Mouse (Mus musculus) midbrain, postnatal 0 days (tissue): ENCODE results near the gene Hnf4a. TPM values are rescaled to one million over a fixed set of nuclear protein-coding genes. Genes with fewer than 3 reads are reported as not detected.

ENCODE experiments used
- ATAC-seq: fragments of 200-750 bp; cut with Nextera tagmentation; 2 replicates; pipeline ENCODE4 v1.8.0; 2017; ENCODE audit warnings: moderate number of reproducible peaks, mild to moderate bottlenecking, moderate TSS enrichment, moderate library complexity; ENCODE audit not compliant: low FRiP score
- DNase-seq: peaks from one replicate; pipeline ENCODE4 v3.0.0-alpha.2; 2015; ENCODE audit warnings: low spot score
- H3K27ac ChIP-seq: fragments of 300-500 bp; sonication (generic); 2 replicates; pipeline ENCODE4 v1.5.1; 2014; ENCODE audit warnings: low read depth, mild to moderate bottlenecking, low read length, mixed read lengths
- H3K27me3 ChIP-seq: fragments of 300-500 bp; sonication (generic); 2 replicates; pipeline ENCODE4 v1.6.1; 2014; ENCODE audit warnings: low read length, control low read depth, mixed read lengths; ENCODE audit not compliant: insufficient read depth
- H3K36me3 ChIP-seq: fragments of 300-500 bp; sonication (generic); 2 replicates; pipeline ENCODE4 v1.6.1; 2014; ENCODE audit warnings: low read length, control low read depth, mixed read lengths; ENCODE audit not compliant: insufficient read depth
- H3K4me1 ChIP-seq: fragments of 300-500 bp; sonication (generic); 2 replicates; pipeline ENCODE4 v1.6.1; 2014; ENCODE audit warnings: mild to moderate bottlenecking, control low read depth, antibody characterized with exemption, low read length, mixed read lengths; ENCODE audit not compliant: insufficient read depth
- H3K4me2 ChIP-seq: fragments of 300-500 bp; sonication (generic); 2 replicates; pipeline ENCODE4 v1.6.1; 2014; ENCODE audit warnings: low read depth, mild to moderate bottlenecking, low read length, mixed read lengths; ENCODE audit not compliant: poor library complexity, severe bottlenecking
- H3K4me3 ChIP-seq: fragments of 300-500 bp; sonication (generic); 2 replicates; pipeline ENCODE4 v1.5.1; 2014; ENCODE audit warnings: low read depth, mild to moderate bottlenecking, low read length, moderate library complexity
- H3K9ac ChIP-seq: fragments of 300-500 bp; sonication (generic); replicated peaks from 2 replicates; pipeline ENCODE4 v1.6.1; 2014; ENCODE audit warnings: mild to moderate bottlenecking, low read length, moderate library complexity, mixed read lengths; ENCODE audit not compliant: poor library complexity, severe bottlenecking
- H3K9me3 ChIP-seq: fragments of 300-500 bp; sonication (generic); 2 replicates; pipeline ENCODE4 v1.6.1; 2016; ENCODE audit warnings: low read length, control low read depth
- CTCF ChIP-seq: IDR thresholded peaks from 2 replicates; pipeline ENCODE4 v1.5.1; 2016; ENCODE audit warnings: antibody characterized with exemption, mild to moderate bottlenecking
- WGBS: fragments of 180-500 bp; shearing (Covaris S2); extraction: QIAGEN DNeasy Blood & Tissue Kit; methylation state at CpG from one replicate; pipeline ENCODE4 v1.1.7; 2014; 5-methylcytosine and 5-hydroxymethylcytosine counted together
- polyA plus RNA-seq: library from polyadenylated mRNA; unstranded; fragments of >200 nt; fragmentation: Nextera tagmentation; extraction: Ambion mirVana; gene quantifications from 2 replicates; pipeline ENCODE4 v1.2.1, GENCODE M21; 2015
- total RNA-seq: library from RNA; depleted of rRNA; stranded (reverse); fragments of >200 nt; gene quantifications from 2 replicates; pipeline ENCODE4 v1.2.3, GENCODE M21; 2014

The Hnf4a gene
- total and polyA plus RNA-seq, 2 experiments from 2014 or later = not detected

- TF ChIP-seq CTCF = no peak
- 78% methylated on average over 3 of the region's 3 CpGs for WGBS
- Histone ChIP-seq H3K4me2 (no peak overlapping the region), H3K4me1 (no peaks in the 10 kb centered on the region), H3K9me3 (no peaks in the 10 kb centered on the region), H3K27ac (no peak overlapping the region), H3K36me3 (no peaks in the 10 kb centered on the region), H3K9ac (no peak overlapping the region), H3K27me3 (no peaks in the 10 kb centered on the region), H3K4me3 (no peak overlapping the region)
- ATAC-seq = no peak
- no peak for DNase-seq
Measured at GRCm38 (mm10) chr2:163574321-163574720, 67.7 kb downstream of the Hnf4a start.

- Histone ChIP-seq H3K9ac (no peak overlapping the region), H3K4me1 (no peaks in the 10 kb centered on the region), H3K27ac (no peak overlapping the region), H3K9me3 (no peaks in the 10 kb centered on the region), H3K4me3 (no peak overlapping the region), H3K4me2 (no peak overlapping the region), H3K27me3 (no peaks in the 10 kb centered on the region), H3K36me3 (no peaks in the 10 kb centered on the region)
- ATAC-seq (no peak), DNase-seq (no peak)
- WGBS = 50% methylated on average over 11 of the region's 11 CpGs
- TF ChIP-seq CTCF = no peak
Measured at GRCm38 (mm10) chr2:163575248-163575647, 68.6 kb downstream of the Hnf4a start.

- Histone ChIP-seq H3K27me3 (no peaks in the 10 kb centered on the region), H3K4me1 (no peaks in the 10 kb centered on the region), H3K4me3 (no peak overlapping the region), H3K9ac (no peak overlapping the region), H3K27ac (no peak overlapping the region), H3K36me3 (no peaks in the 10 kb centered on the region), H3K4me2 (no peak overlapping the region), H3K9me3 (no peaks in the 10 kb centered on the region)
- 86% methylated on average over 2 of the region's 2 CpGs for WGBS
- TF ChIP-seq CTCF = no peak
- ATAC-seq (no peak), DNase-seq (no peak)
Measured at GRCm38 (mm10) chr2:163577986-163578385, 71.4 kb downstream of the Hnf4a start.

GRCm38 (mm10) chr2:163580069-163580945 is 73.7 kb downstream of the Hnf4a start:
- Histone ChIP-seq H3K4me3 (no peak overlapping the region), H3K9me3 (no peaks in the 10 kb centered on the region), H3K27me3 (no peaks in the 10 kb centered on the region), H3K9ac (no peak overlapping the region), H3K4me2 (no peak overlapping the region), H3K36me3 (no peaks in the 10 kb centered on the region), H3K27ac (no peak overlapping the region), H3K4me1 (no peaks in the 10 kb centered on the region)
- no peak for TF ChIP-seq CTCF
- no peak for ATAC-seq
- WGBS = 81% methylated on average over 13 of the region's 13 CpGs
- no peak for DNase-seq

GRCm38 (mm10) chr2:163583226-163584087 is 76.8 kb downstream of the Hnf4a start:
- Histone ChIP-seq H3K4me3 (no peak overlapping the region), H3K36me3 (no peaks in the 10 kb centered on the region), H3K9me3 (no peaks in the 10 kb centered on the region), H3K27me3 (no peaks in the 10 kb centered on the region), H3K4me2 (no peak overlapping the region), H3K4me1 (no peaks in the 10 kb centered on the region), H3K9ac (no peak overlapping the region), H3K27ac (no peak overlapping the region)
- DNase-seq = peak; percentile 57
- ATAC-seq = no peak
- TF ChIP-seq CTCF = no peak
- WGBS = 89% methylated on average over 10 of the region's 10 CpGs

GRCm38 (mm10) chr2:163584088-163584426 is 77.4 kb downstream of the Hnf4a start:
- no peak for ATAC-seq
- Histone ChIP-seq H3K36me3 (no peaks in the 10 kb centered on the region), H3K9ac (no peak overlapping the region), H3K4me1 (no peaks in the 10 kb centered on the region), H3K9me3 (no peaks in the 10 kb centered on the region), H3K27ac (no peak overlapping the region), H3K4me3 (no peak overlapping the region), H3K4me2 (no peak overlapping the region), H3K27me3 (no peaks in the 10 kb centered on the region)
- 79% methylated on average over 10 of the region's 10 CpGs for WGBS
- no peak for TF ChIP-seq CTCF
- peak; percentile 25 for DNase-seq
